Mouse (Mus musculus): ENCODE measurements around the gene Gorasp1.

DNA sequence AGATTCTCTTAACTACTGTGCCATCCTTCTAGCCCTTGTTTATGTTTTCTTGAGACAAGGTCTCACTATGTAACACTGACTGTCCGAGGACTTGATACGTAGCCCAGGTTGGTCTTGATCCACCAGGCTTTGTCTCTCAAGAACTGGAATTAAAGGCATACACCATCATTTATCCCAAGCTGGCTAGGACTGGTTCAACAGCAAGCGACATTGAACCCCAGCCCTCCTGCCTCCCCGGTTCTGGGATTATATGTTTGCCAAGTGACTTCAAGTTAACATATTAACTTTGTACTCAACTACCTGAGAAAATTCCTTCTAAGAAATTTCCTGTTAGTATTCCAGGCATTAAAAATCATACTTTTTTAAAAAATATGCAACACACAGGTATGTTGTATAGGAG, 37.9 kb upstream of the Gorasp1 start:
- TF ChIP-seq POLR2A (IDR thresholded peaks at IDR 0.05; ENCODE audit: insufficient read length, low read depth) (no peak), POLR2AphosphoS2 (IDR thresholded peaks at IDR 0.05; ENCODE audit: insufficient read length, low read depth) (no peak), USF1 (IDR thresholded peaks at IDR 0.05; ENCODE audit: low read depth) (no peak), MYOG (IDR thresholded peaks at IDR 0.05; ENCODE audit: control insufficient read depth in 1 of 3, insufficient read depth in 1 of 3, insufficient read length in 2 of 3, low read depth in 2 of 3) (no peak), REST (IDR thresholded peaks at IDR 0.05; ENCODE audit: insufficient read depth, insufficient read length) (no peak), MAX (IDR thresholded peaks at IDR 0.05; ENCODE audit: low read depth) (no peak), TCF3 (IDR thresholded peaks at IDR 0.05; ENCODE audit: insufficient read length, low read depth) (no peak), E2F4 (IDR thresholded peaks at IDR 0.05; ENCODE audit: insufficient read depth) (no peak), SRF (IDR thresholded peaks at IDR 0.05; ENCODE audit: control insufficient read depth, insufficient read length, low read depth) (no peak)
